Mouse (Mus musculus): ENCODE measurements around the gene Cdkl5. TPM values are rescaled to one million over a fixed set of nuclear protein-coding genes. Genes with fewer than 3 reads are reported as not detected.

Cdkl5 gene
- 10 to 100 TPM; 14.5 to 19.0 TPM for total RNA-seq (2021)
- 0.62 and 1.1 TPM in 2 replicates for polyA plus RNA-seq (2012; rRNA removed)
- long read RNA-seq, partial matches to known transcripts, result 0 of 1 reads
- long read RNA-seq, other reads (novel, unspliced or antisense), result 1 of 1 reads

DNA sequence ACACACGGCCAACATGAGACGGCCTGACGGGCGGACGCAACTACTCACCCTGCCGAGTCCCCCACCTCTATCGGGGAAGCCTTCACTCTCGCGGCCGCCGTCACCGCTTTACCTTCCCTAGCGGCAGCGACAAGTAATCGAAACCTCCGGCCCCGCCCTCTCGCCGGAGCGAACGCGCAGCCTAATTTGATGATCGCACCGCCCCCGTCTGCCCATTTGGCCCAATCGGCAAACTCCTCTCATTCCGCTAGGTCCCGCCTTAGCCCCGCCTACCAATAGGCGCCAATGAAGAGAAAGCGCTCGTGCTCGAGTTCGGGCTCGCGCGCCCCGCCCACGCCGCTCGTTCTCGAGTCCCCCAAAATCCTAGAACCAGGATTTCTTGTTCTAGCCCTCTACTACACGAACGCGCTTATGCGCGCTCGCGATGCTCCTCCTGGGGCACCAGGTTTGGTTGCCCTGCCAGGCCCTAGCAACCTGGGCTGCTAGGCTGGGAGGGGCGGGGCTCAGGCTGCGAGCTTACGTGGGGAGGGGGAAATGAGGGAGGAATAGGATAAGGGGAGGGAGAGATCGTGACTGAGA is at the start of gene Cdkl5:
Cdkl5 (minus strand) TSS at position 162 of the 579 bp plus-strand sequence.
- DNase-seq, result peak; percentile 96

DNA sequence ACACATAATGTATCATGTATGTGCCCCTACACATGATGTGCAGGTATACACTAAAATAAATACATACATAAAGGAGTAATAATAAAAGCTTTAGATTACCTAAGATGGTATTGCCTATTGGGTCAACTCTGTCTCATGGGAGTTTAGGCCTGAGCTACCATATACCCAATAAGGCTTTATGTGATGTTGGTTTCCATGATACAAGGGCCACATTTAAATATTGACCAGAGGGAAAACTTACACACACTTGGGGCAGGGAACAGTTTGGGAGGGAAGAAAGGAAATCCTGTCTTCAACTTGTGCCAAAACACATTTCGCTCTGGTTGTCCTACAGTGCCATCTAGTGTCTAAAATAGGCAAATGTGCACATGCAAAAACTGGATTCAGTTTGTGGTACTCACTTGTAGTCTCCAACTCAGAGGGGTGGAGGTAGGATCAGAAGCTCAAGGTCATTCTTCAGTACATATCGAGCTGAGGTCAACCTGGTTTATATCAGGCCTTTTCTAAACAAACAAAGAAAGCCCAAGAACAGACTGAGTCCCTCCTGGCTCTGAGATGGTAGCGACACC is 38.8 kb upstream of the Cdkl5 start:
- peak; percentile 33 for DNase-seq

DNA sequence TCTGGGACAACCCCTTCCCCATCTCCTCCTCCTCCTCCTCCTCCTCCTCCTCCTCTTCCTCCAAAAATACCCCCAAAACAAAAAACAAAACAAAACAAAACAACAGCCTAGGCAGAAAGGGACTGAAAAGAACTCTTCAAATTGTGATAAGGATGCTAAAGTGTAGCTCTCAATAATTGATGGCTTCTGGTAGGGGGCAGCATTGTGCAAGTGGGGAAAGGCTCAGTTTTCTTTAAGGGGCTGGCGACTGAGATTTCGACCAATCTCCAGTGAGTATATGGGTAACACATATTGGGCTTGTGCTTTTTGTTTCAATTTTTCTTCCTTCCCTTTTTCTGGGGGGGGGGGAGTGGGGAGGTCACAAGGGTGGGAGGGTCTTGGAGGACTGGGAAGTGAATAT is 37.9 kb upstream of the Cdkl5 start:
- no peak for DNase-seq

DNA sequence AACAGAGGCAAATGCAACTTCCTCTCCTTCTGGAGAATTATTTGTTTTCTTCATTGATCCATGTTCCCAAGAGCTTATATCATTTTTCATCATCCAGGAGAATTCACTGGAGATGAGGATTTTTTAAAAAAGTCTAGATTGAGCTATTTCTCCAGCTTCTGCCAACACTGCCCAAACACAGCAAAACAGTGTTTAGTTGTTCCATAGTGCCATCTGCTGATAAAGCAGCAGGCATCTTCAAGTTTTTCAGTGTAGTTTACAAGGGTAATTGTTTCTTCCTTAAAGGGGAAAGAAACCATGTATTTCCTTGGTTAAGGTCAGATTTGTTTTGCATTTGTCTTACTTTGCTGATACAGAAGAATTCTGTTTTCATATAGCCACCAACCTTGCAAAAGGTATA is 35.7 kb upstream of the Cdkl5 start:
- no peak for DNase-seq

DNA sequence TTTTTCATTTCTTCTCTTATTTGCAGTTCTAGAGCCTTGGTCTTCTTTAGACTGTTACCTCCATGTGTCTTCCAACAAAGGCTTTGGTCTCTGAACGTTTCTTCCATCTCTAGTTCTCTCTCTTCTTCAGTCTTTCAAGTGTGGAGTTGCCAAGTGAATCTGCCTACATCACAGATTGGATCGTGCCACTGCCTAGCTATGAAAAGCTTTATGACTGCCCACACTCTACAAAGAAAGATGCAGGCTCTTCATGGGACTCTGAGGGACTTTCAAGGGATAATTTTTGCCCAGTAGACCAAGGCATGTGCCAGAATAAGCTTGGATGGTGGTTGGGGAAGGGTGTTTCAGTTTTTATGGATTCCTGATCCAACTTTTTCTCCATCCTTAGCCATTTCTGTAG is 30.0 kb upstream of the Cdkl5 start:
- no peak for DNase-seq

DNA sequence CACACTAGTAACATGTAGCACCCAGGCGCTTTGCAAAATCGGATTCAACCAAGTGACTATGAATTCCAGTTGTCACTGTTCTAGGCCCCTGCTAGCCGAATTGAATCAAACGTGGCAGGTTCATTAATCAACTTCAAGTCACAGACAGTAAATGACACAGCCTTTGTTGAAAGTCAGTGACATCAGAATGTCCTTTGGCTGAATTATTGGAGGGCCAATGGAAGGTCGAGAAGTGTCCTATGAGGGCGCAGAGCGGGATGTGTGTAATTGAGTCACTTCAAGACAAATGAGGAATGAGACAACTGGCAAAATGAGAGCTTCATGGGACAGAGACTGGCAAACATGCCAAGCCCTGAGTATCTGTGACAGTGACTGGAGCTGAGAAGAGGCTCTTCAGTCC is 27.0 kb upstream of the Cdkl5 start:
- DNase-seq, result peak; percentile 41

DNA sequence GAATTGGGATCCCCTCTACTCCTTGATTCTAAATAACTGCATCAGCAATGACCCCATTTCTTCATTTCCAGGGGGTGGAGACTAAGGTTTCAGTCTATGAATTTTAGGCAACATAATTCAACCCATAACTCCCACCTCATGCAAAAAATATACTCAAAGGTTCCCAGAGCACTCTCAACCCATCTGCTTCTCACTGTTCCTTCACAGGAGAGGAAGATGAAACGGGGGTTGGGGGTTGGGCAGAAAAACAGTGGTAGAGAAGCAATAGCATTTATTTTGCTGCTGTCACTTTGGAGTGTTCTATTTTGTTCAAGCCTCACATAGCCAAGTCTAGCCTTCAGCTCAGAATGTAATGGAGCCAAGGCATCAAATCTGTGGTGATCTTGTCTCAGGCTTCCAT is 23.7 kb upstream of the Cdkl5 start:
- DNase-seq, result no peak

GRCm38 (mm10) chrX:161006272-161006671 is 11.8 kb upstream of the Cdkl5 start:
- no peak for DNase-seq

- DNase-seq, result peak; percentile 48
Observed at GRCm38 (mm10) chrX:160996051-160996450, 1.5 kb upstream of the Cdkl5 start.

DNA sequence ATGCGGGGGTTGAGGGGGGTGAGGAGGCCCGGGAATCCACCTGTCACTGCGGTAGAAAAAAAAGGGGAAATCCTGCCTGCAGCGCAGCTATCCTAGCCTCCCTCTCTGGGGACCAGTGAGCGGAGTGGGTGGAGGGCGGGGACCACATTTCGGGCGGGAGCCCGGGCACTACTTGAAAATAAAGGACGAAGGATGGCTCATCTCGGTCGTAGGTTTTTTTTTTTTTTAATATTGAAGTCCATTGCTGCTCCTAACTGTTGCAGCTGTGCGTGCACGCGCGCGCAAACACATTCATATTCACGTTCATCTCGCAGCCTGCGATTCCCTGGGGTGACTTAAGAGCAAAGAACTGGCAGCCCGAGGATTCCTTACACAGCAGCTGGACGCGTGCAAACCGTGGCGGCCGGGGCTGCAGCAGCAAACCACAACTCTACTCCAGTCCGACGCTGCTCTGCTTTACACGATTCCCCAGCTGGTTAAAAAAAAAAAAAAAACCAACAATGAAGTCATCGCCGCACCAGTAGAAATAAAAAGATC is 695 bp upstream of the Cdkl5 start:
- DNase-seq, result no peak

GRCm38 (mm10) chrX:160993749-160994539 is 560 bp downstream of the Cdkl5 start:
- DNase-seq, result no peak

DNA sequence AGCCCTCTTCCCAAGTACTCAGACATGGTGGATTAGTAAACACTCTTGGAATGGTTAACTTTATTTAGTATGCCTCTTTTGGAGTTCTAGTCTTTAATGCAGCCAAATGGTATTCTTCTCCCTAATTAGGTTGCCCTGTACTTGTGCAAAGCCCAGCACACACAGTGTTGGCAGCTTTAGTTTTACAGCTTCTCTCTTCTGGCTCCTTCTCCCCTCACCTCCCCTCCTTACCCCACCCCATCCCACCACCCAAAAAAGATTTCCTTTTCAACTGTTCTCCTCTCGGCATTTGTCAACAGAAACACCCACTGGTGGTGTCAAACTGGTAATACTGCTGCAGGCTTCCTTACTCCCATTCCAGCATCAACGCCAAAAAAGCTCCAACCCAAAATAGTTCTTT is 1.8 kb downstream of the Cdkl5 start:
- no peak for DNase-seq

DNA sequence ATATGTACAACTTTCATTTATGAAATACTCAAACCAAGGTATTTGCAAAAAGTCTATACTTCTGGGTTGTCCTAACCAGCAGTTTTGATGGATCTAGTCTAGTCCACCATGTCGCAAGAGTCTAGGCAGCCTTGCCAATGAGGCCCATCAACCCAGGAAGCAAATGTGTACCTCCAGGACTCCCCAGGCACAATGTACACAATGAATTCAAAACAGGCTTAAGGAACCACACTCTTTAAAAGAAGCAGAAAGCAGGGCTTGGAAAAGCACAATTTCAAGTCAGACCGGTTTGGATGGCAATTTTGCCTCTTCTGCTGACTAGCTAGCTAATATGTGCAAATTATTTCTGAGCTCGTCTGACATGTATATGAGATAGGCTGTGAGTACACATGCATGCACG is 4.2 kb downstream of the Cdkl5 start:
- no peak for DNase-seq

- peak; percentile 36 for DNase-seq
Observed at GRCm38 (mm10) chrX:160977919-160978318, 16.6 kb downstream of the Cdkl5 start.

DNA sequence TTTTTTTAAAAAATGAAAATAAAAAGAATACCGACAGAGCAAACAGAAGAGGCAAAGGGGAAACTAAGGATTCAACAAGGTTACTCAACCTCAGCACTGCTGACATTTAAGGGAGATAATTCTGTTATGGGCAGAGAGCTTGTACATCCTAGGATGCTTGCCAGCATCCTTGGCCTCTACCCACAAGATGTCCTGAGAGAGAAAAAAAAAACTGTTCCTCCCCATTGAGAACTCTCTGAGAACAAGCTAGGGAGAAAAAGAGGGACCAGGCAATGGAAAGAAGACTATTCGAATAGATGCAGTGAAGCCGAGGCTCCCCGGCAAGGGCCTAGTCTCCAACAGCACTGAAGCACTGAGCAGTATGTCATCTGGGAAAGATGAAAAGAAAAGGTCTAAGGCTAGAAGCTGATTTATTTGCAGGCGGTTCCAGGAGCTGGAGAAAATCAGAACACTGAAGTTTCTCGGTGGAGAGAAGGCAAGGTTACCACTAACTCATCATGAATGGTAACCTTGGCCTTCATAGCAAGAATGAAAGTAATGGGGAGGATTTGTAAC is 22.4 kb downstream of the Cdkl5 start:
- peak; percentile 63 for DNase-seq

DNA sequence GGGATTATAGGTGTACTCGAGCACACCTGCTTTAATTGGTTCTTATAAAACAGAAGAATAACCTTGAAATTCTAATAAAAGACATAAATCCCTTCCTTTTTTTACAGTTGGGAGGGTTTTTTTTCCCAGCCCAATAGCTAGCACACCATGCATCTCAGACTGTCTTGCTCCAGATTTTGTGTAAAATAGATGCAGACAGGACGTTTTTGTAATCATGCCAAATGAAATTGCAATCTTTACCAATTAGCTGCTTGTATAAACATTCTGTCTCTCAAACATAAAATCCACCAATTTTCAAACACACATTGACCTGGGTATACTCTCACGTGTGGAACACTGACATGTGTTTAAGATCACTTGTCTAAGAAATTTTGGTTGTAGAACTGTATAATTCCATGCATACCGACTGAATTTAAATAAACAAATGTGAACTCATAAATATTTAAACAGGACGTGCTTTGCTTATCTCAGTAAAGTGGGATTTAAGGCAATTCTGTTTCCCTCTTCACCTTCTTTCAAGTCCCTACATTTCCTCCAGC is 35.8 kb downstream of the Cdkl5 start:
- no peak for DNase-seq

DNA sequence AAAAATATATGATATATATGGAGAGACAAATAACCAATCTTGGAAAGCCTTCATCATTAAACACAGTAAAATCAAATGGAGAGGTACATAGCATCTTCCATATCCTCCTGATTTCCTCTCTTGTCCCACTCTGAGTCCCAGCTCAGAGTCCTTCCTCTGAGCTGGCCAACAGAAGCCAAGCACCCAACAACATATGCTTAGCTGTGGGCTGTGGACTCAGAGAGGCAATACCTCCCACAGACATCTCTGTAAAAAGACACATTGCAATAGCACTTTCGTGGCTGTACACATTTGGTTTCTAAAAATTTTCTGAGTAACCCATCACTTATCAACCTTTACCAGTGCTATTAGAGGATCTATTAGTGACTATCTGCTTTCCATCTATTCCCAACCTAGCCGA is 44.9 kb downstream of the Cdkl5 start:
- no peak for DNase-seq

GRCm38 (mm10) chrX:160944722-160945121 is 49.8 kb downstream of the Cdkl5 start:
- DNase-seq, result no peak

DNA sequence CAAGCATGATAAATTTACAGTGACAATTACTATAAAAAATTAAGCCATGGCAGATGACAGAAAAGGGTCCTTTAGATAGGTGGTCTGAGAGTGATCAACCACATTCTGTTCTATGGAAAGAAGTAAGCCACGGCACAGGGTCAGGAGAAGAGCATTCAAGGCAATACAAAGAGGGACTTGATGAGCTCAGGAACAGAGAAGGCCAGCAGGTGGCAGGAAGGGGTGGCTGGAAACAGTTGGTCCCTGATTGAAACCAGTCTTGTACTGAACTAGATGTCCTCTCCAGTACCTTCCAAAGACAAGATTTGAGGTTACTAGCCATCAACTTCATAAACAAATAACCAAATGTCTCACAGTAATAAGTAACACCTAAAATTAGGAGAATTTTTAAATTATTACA is 59.0 kb downstream of the Cdkl5 start:
- DNase-seq, result peak; percentile 41

DNA sequence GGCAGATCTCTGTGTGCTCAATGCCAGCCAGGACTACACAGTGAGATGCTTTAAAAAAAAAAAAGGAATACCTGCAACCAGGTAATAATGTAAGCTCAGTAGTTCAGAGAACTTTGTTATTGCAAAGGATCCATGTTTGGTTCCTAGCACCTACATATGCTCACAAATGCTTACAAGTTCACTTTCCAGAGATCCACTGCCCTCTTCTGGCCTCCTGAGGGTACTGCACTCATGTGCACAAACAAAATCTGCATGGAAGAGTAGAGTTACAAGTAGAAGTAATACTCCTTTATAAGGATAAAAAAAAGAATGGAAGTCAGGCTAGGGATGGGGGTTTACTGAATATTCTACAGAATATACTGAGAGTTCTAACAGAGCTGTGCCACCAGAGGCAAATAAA is 63.8 kb downstream of the Cdkl5 start:
- DNase-seq, result no peak

DNA sequence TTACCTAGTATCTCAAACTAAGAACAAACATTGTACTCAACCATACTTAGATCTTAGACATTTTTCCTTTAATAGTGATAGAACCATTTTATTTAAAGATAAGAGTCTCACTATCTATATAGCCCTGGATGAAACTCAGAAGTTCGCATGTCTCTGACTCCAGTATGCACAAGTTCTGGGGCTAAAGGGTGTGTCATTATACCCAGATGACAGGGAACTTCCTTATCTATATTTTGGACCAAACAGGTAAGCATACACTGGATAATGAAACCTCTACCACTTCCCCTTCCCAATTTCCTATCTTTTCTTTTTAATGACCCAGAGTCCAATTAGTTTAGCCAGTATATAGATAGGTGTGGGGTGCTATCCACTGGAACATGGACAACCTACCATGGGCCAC is 65.6 kb downstream of the Cdkl5 start:
- DNase-seq, result no peak

DNA sequence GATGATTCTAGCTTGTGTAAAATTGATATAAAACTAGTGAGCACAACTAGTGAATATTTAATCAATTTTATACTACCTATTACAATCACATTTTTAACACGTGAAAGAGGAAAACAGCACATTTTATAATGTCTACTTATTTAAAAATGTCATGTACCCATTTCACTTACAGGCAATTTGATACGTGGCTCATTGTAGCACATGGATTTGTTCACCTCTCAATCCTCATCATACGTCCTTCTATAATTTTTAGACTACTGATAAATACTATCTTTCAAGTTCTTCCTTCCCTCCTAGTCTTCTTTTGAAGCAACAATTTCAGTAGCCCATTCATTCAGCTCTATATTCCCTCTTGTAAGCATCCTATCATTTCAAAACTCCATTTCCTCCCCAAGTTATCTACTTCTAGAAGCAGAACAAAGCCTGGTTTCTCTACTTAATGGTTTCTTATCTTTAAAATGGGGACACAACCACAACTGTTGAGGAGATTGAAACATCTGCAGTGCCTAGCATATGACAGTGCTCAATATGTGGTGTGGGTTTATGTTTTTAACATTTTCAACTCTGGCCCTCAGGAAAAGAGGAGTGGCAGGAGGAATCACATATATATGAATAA is 75.4 kb downstream of the Cdkl5 start:
- no peak for DNase-seq
